Mouse (Mus musculus) intestine, postnatal 0 days (tissue): ENCODE measurements at regions not wholly inside any gene's neighbourhood (a gene's known extent, or its start where the extent isn't known, plus 50 kb on each side); places are given as distances from the start of the nearest gene placed in this dataset.
A peak's percentile ranks its signal among the peaks of the same experiment; 100 is the strongest.

Experiments
- ATAC-seq: fragments of 200-750 bp; cut with Nextera tagmentation; 2 replicates; pipeline ENCODE4 v1.8.0; 2017; ENCODE audit warnings: mild to moderate bottlenecking, moderate TSS enrichment, moderate library complexity
- H3K27ac ChIP-seq: fragments of 300-500 bp; sonication (generic); 2 replicates; pipeline ENCODE4 v1.5.1; 2014; ENCODE audit warnings: mild to moderate bottlenecking, low read depth, low read length, moderate library complexity
- H3K27me3 ChIP-seq: fragments of 300-500 bp; sonication (generic); replicated peaks from 2 replicates; pipeline ENCODE4 v1.6.1; 2014; ENCODE audit warnings: low read length, mixed read lengths; ENCODE audit not compliant: control insufficient read depth, insufficient read depth
- H3K36me3 ChIP-seq: fragments of 300-500 bp; sonication (generic); 2 replicates; pipeline ENCODE4 v1.6.1; 2014; ENCODE audit warnings: mild to moderate bottlenecking, moderate library complexity; ENCODE audit not compliant: control insufficient read depth, insufficient read depth
- H3K4me1 ChIP-seq: fragments of 300-500 bp; sonication (generic); replicated peaks from 2 replicates; pipeline ENCODE4 v1.6.1; 2014; ENCODE audit warnings: antibody characterized with exemption, low read length, mixed read lengths; ENCODE audit not compliant: control insufficient read depth, insufficient read depth
- H3K4me2 ChIP-seq: fragments of 300-500 bp; sonication (generic); replicated peaks from 2 replicates; pipeline ENCODE4 v1.6.1; 2014; ENCODE audit warnings: low read depth, mild to moderate bottlenecking, moderate library complexity
- H3K4me3 ChIP-seq: fragments of 300-500 bp; sonication (generic); 2 replicates; pipeline ENCODE4 v1.5.1; 2014; ENCODE audit warnings: low read depth, low read length
- H3K9ac ChIP-seq: fragments of 300-500 bp; sonication (generic); 2 replicates; pipeline ENCODE4 v1.6.1; 2014; ENCODE audit warnings: mild to moderate bottlenecking, low read depth, low read length
- H3K9me3 ChIP-seq: fragments of 300-500 bp; sonication (generic); 2 replicates; pipeline ENCODE4 v1.6.1; 2016; ENCODE audit warnings: mixed run types; ENCODE audit not compliant: control insufficient read depth
- CTCF ChIP-seq: sonication (generic); IDR thresholded peaks from 2 replicates; pipeline ENCODE4 v1.5.1; 2016; ENCODE audit warnings: low read depth, mild to moderate bottlenecking, control low read depth, antibody characterized with exemption, moderate library complexity
- WGBS: fragments of 180-500 bp; shearing (Covaris S2); extraction: QIAGEN DNeasy Blood & Tissue Kit; methylation state at CpG from one replicate; pipeline ENCODE4 v1.1.7; 2014; 5-methylcytosine and 5-hydroxymethylcytosine counted together

DNA sequence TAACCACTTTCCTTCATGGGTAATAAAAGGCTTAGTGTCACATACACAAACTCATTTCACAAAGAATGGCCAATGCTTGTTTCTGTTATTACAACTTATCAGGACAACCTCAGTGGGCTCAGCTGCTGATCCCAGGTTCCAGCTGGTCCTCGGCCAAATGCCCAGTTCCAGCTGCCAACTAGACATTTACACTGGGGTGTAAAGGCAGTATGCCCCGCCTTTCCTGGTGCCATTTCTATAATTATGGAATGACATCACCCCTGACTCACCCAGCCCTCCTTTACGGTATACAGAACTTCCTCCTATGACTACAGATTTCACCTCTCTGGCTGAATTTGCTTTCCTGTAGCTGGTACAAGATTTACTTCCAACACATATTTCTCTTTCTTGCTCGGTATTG is 205.4 kb upstream of the Prok2 start:
- no peaks in the 10 kb centered on the region for H3K27me3 ChIP-seq
- H3K36me3 ChIP-seq, result no peaks in the 10 kb centered on the region
- H3K9me3 ChIP-seq, result no peaks in the 10 kb centered on the region
- no peak overlapping the region for H3K4me2 ChIP-seq
- H3K9ac ChIP-seq, result no peak overlapping the region
- no peak overlapping the region for H3K4me3 ChIP-seq
- no peak overlapping the region for H3K27ac ChIP-seq
- TF ChIP-seq CTCF, result no peak
- peak; percentile 91 for ATAC-seq
- 47% methylated on average over 4 of the region's 4 CpGs for WGBS
- 0 out of 2 replicates have a peak, but pooled peaks cover 3% of the 10 kb centered on the region for H3K4me1 ChIP-seq

GRCm38 (mm10) chr6:99930316-99930715 is 204.1 kb upstream of the Prok2 start:
- Histone ChIP-seq H3K9me3 (no peaks in the 10 kb centered on the region), H3K9ac (no peak overlapping the region), H3K27me3 (no peaks in the 10 kb centered on the region), H3K36me3 (no peaks in the 10 kb centered on the region), H3K4me2 (no peak overlapping the region), H3K4me3 (no peak overlapping the region), H3K27ac (no peak overlapping the region), H3K4me1 (0 out of 2 replicates have a peak, but pooled peaks cover 3% of the 10 kb centered on the region)
- no peak for ATAC-seq
- TF ChIP-seq CTCF, result no peak
- WGBS, result 89% methylated on average over 6 of the region's 6 CpGs

DNA sequence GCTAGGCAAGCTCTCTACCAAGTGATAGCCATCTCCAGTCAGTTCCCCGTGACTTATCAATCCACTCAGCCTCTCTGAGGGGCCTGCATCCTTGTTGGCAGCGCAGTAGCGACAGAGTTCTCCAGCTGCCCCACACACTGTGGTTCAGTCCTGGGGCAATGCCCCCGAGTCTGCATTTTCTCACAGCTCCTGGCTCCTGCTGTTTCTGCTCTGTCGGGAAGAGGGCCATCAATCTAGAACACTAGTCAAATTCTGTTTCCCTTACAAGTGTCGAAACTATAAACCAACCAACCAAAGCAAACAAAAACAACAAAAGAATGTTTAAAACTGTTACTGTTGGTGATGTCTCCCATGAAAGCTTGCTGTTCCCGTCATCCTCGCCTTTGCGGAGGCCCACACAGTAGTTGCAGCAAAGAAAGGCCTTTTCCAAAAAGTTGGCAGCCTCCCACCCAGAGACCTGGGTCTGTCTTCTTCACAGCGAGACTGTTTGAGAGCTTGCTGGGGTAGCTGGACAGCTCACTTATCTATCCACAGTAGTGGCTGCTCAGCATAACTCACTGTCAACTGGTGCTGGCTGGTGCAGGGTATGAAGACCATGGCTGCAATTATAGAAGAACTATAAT is 201.9 kb upstream of the Prok2 start:
- no peaks in the 10 kb centered on the region for H3K36me3 ChIP-seq
- H3K4me2 ChIP-seq, result no peak overlapping the region
- no peak for TF ChIP-seq CTCF
- no peaks in the 10 kb centered on the region for H3K27me3 ChIP-seq
- H3K9ac ChIP-seq, result no peak overlapping the region
- H3K4me1 ChIP-seq, result 0 out of 2 replicates have a peak, but pooled peaks cover 3% of the 10 kb centered on the region
- no peak for ATAC-seq
- WGBS, result 50% methylated on average over 10 of the region's 10 CpGs
- H3K27ac ChIP-seq, result no peak overlapping the region
- H3K9me3 ChIP-seq, result no peaks in the 10 kb centered on the region
- H3K4me3 ChIP-seq, result no peak overlapping the region

DNA sequence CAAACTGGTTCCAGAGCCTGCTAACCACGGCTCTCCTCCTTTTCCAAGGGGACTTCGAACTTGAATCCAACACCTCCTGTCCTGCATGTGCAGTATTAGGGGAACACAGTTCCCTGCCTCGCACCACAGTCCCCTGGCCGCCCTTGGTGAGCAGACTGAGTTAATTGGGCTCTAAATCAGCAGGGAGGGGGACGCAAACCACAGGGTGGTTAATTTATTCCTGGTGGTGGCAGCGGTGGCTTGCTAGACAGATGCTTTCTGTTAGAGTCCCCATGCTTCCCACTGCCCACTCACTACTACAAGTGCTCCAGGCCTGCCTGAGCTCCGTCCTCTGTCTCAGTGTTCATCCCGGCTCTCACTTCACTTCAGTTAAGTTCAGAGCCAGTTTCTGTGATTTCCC is 198.0 kb upstream of the Prok2 start:
- TF ChIP-seq CTCF, result no peak
- 0 out of 2 replicates have a peak, but pooled peaks cover 3% of the 10 kb centered on the region for H3K4me1 ChIP-seq
- H3K9ac ChIP-seq, result no peak overlapping the region
- WGBS, result 82% methylated on average over 8 of the region's 8 CpGs
- no peak for ATAC-seq
- no peaks in the 10 kb centered on the region for H3K9me3 ChIP-seq
- no peaks in the 10 kb centered on the region for H3K36me3 ChIP-seq
- no peaks in the 10 kb centered on the region for H3K27me3 ChIP-seq
- H3K27ac ChIP-seq, result no peak overlapping the region
- H3K4me3 ChIP-seq, result no peak overlapping the region
- no peak overlapping the region for H3K4me2 ChIP-seq

DNA sequence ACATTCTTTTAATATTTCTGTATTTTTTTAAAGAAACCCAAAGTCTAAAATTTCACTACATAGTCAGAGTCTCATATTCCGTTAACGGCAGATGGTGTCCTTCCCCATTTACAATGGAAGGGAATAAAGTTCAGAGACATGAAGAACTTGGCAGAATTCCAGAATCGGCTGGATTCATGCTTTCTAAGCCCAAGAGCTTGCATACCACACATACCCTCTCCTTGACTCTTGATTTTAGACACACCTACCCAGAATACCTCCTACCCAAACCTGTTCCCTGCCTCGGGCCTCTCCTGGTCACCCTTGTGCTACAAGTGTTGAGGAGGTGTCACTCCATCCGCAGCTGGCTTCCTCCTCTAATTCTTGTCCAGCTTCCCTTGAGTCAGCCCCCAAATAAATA is 195.8 kb upstream of the Prok2 start:
- ATAC-seq, result peak; percentile 28
- Histone ChIP-seq H3K27me3 (no peaks in the 10 kb centered on the region), H3K4me3 (no peak overlapping the region), H3K4me2 (no peak overlapping the region), H3K9ac (no peak overlapping the region), H3K4me1 (no peaks in the 10 kb centered on the region), H3K36me3 (no peaks in the 10 kb centered on the region), H3K9me3 (no peaks in the 10 kb centered on the region), H3K27ac (no peak overlapping the region)
- WGBS, result 33% methylated on average over 5 of the region's 5 CpGs
- TF ChIP-seq CTCF, result no peak

GRCm38 (mm10) chr6:99919816-99920562 is 193.8 kb upstream of the Prok2 start:
- Histone ChIP-seq H3K9me3 (no peaks in the 10 kb centered on the region), H3K27me3 (no peaks in the 10 kb centered on the region), H3K4me3 (no peak overlapping the region), H3K36me3 (no peaks in the 10 kb centered on the region), H3K4me1 (no peaks in the 10 kb centered on the region), H3K9ac (no peak overlapping the region), H3K4me2 (no peak overlapping the region), H3K27ac (no peak overlapping the region)
- no peak for TF ChIP-seq CTCF
- WGBS, result 68% methylated on average over 7 of the region's 7 CpGs
- ATAC-seq, result no peak
